Mouse (Mus musculus): ENCODE results near the gene Ttc25. TPM values are rescaled to one million over a fixed set of nuclear protein-coding genes. Genes with fewer than 3 reads are reported as not detected.
A peak's percentile ranks its signal among the peaks of the same experiment; 100 is the strongest.
"Not testable (repeated sequence)": the region's sequence is repeated elsewhere in the genome, so short reads cannot be mapped to it uniquely, and the experiment has no call there.

Ttc25 gene
- polyA plus RNA-seq, 1 experiment from 2014 or later, result 0.62 TPM

DNA sequence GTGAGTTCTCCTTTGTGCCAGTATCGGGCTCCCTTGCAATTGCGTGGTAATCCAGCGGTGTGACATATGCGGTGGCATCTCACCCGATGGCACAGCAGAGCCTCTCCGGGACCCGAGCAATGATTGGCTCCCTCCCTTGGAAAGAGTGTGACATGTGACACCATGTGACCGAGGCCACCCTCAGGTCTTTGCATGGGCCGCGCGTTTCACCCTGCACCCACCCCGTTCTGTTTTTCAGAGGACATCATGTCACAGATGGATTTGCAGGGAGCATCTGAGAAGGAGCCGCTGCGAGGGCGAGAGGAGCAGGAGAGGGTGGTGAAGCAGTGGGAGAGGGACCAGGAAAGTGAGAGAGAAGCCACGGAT is 25.8 kb downstream of the Ttc25 start:
- peaks cover 23% of the 10 kb centered on the region for H3K4me1 ChIP-seq
- H3K4me3 ChIP-seq, result peak overlapping the region; percentile 36
- 6% methylated on average over 16 of the region's 16 CpGs for WGBS
- no peak overlapping the region for H3K27ac ChIP-seq (replicated peaks)
- peak overlapping the region; percentile 67 for H3K9ac ChIP-seq
- no peaks in the 10 kb centered on the region for H3K36me3 ChIP-seq
- H3K9me3 ChIP-seq, result no peaks in the 10 kb centered on the region
- H3K27me3 ChIP-seq (replicated peaks), result peaks cover 27% of the 10 kb centered on the region; the same call in 1 of the 2 replicates
- H3K4me2 ChIP-seq, result peak overlapping the region; percentile 66
- ATAC-seq (ENCODE audit: extremely low read depth, insufficient number of reproducible peaks, low FRiP score, low TSS enrichment), result no peak

DNA sequence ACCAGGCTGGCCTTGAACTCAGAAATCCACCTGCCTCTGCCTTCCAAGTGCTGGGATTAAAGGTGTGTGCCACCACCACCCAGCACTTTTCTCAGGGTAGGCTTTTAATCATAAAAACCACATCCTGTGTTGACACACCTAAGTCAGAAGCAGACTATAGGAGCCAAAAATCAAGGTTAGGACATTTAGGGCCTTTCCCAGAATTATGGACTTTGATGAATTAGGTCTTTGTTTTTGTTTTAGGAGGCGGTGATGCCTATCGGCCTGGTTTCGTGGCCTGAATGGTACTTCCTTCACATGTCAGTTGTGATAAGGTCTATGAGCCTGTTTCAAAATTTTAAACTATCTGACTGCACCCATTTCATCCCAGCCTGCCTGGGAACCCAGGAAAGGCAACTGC is 28.8 kb downstream of the Ttc25 start:
- H3K4me3 ChIP-seq, result peak overlapping the region; percentile 71
- peak overlapping the region; percentile 76 for H3K4me2 ChIP-seq
- H3K36me3 ChIP-seq, result peaks cover 13% of the 10 kb centered on the region
- no peak overlapping the region for H3K27ac ChIP-seq (replicated peaks)
- 75% methylated on average over 3 of the region's 3 CpGs for WGBS
- no peak overlapping the region for H3K9ac ChIP-seq
- no peak for ATAC-seq (ENCODE audit: extremely low read depth, insufficient number of reproducible peaks, low FRiP score, low TSS enrichment)
- H3K9me3 ChIP-seq, result no peaks in the 10 kb centered on the region
- H3K27me3 ChIP-seq (replicated peaks), result peaks cover 22% of the 10 kb centered on the region; the same call in 1 of the 2 replicates
- peaks cover 26% of the 10 kb centered on the region for H3K4me1 ChIP-seq

DNA sequence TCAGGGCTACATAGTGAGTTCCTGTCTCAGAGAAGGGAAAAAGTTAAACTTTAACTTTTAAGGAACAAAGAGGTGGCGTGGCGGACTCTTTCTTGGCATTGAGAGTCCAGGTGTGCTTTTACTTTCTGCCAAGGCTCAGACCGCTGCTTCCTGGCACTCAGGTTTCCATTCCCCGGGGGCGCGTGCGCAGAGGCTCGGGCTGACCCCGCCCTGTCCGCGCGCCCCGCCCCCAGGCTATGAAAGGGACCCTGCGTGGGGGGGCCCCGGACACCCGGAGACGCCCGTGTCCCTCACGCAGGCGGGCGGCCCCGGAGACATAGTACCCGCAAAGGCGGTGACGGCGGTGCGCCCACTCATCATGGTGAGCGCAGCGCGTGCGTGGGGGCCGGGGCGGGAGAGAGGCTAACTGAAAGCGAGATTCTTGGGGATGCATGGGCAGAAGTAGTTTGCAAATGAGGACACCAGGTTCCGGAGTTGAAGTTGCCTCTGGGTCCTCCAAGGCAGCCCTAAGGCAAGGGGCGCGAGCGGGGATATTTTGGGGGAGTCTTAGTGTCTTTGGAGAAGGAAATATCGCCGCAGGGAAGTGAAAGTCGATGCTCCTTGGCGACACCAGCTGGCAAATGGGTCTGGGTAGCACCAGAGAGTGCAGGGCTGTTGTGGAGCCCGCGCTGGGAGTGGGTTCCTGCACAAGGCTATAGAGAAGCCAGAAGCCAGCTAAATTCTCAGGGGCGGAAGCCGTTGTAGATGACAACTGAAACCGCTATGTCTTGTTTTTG is 29.5 kb downstream of the Ttc25 start, which contains the start of gene Cnp:
Cnp (plus strand) TSS at position 197 of the 776 bp plus-strand sequence.
- Histone ChIP-seq H3K4me2 (peak within 1 kb of the TSS; percentile 76), H3K27me3 (replicated peaks) (peaks cover 22% of the 10 kb centered on the region; the same call in 1 of the 2 replicates), H3K36me3 (peaks cover 20% of the 10 kb centered on the region), H3K9ac (peak within 1 kb of the TSS; percentile 85), H3K4me1 (peaks cover 26% of the 10 kb centered on the region), H3K4me3 (peak within 1 kb of the TSS; percentile 71), H3K9me3 (no peaks in the 10 kb centered on the region), H3K27ac (replicated peaks) (peak within 1 kb of the TSS; percentile 59)
- peak; percentile 38; the same call in 1 of the 2 replicates for ATAC-seq (ENCODE audit: extremely low read depth, insufficient number of reproducible peaks, low FRiP score, low TSS enrichment)
- 2% methylated on average over 47 of the region's 47 CpGs for WGBS

DNA sequence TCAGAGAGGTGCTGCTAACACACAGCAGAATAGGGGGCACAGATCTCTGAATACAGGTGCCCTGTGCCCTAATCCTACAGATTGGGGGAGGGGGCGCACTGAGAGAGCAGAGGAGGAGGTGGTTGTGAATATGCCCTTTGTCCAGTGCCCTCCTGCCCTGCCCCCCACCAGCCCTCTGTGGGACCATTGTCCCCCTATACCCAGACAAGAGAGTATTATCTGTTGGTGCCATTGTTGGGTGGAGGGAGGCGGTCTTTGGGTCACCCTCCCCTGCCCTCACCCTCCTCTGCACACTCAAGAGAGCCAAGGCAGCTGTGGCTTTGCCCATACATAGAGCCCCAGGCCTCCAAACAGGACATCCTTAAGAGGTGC is 30.1 kb downstream of the Ttc25 start:
- Histone ChIP-seq H3K4me2 (peak overlapping the region; percentile 76), H3K36me3 (peaks cover 26% of the 10 kb centered on the region), H3K27ac (replicated peaks) (peak overlapping the region; percentile 59; the same call in 1 of the 2 replicates), H3K4me1 (peaks cover 26% of the 10 kb centered on the region), H3K27me3 (replicated peaks) (peaks cover 22% of the 10 kb centered on the region; the same call in 1 of the 2 replicates), H3K9ac (peak overlapping the region; percentile 85), H3K9me3 (no peaks in the 10 kb centered on the region), H3K4me3 (peak overlapping the region; percentile 71)
- 45% methylated on average over 2 of the region's 2 CpGs for WGBS
- no peak for ATAC-seq (ENCODE audit: extremely low read depth, insufficient number of reproducible peaks, low FRiP score, low TSS enrichment)

DNA sequence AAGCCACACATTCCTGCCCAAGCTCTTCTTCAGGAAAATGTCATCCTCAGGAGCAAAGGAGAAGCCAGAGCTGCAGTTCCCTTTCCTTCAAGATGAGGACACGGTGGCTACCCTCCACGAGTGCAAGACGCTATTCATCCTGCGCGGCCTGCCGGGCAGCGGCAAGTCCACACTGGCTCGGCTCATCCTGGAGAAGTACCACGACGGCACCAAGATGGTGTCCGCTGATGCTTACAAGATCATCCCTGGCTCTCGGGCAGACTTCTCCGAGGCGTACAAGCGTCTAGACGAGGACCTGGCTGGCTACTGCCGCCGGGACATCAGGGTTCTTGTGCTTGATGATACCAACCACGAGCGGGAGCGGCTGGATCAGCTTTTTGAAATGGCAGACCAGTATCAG is 30.8 kb downstream of the Ttc25 start:
- Histone ChIP-seq H3K9ac (no peak overlapping the region), H3K4me3 (no peak overlapping the region), H3K4me2 (peak overlapping the region; percentile 76; the same call in 1 of the 2 replicates), H3K27ac (replicated peaks) (no peak overlapping the region), H3K4me1 (peaks cover 19% of the 10 kb centered on the region), H3K27me3 (replicated peaks) (peaks cover 16% of the 10 kb centered on the region; the same call in 1 of the 2 replicates), H3K36me3 (peaks cover 34% of the 10 kb centered on the region), H3K9me3 (no peaks in the 10 kb centered on the region)
- WGBS, result 63% methylated on average over 21 of the region's 21 CpGs
- ATAC-seq (ENCODE audit: extremely low read depth, insufficient number of reproducible peaks, low FRiP score, low TSS enrichment), result no peak

DNA sequence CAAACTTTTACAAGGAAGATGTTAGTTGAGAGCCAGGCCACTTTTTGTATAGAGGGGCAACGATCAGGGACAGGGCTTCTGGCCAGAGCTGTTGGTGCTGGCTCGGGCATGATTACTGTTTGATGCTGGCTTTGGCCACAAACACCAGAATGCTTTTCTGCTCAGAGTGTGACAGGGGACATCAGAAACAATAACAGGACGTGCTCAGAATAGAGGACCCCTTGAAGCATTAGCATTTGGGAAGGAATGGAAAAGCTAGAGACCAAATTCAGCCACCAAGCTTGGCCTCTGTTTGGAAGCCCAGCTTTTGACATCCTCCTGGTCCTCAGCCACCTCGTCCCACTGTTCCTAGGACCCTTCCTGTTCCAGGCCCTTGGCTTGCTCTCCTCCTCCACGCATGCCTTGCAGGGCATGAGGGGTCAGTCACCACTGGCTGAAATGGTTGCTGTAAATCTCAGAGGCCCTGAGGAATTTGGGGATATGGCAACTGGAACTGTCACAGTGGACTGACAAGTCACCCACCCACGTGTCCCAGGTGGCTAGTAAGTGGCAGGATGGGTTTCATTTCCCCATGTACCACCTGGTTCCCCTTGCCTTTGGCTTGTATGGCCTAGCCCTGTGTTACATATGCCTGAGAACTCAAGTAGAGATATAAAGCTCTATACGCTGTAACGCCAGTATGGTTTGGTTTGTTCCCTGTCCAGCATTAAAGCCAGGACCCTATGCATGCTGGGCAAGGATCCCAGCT is 32.6 kb downstream of the Ttc25 start:
- 77% methylated on average over 8 of the region's 8 CpGs for WGBS
- Histone ChIP-seq H3K4me3 (no peak overlapping the region), H3K27ac (replicated peaks) (no peak overlapping the region), H3K36me3 (peaks cover 52% of the 10 kb centered on the region), H3K9ac (peak overlapping the region; percentile 12; the same call in 1 of the 2 replicates), H3K9me3 (no peaks in the 10 kb centered on the region), H3K4me1 (peaks cover 25% of the 10 kb centered on the region), H3K27me3 (replicated peaks) (no peaks in the 10 kb centered on the region), H3K4me2 (no peak overlapping the region)
- ATAC-seq (ENCODE audit: extremely low read depth, insufficient number of reproducible peaks, low FRiP score, low TSS enrichment), result no peak

DNA sequence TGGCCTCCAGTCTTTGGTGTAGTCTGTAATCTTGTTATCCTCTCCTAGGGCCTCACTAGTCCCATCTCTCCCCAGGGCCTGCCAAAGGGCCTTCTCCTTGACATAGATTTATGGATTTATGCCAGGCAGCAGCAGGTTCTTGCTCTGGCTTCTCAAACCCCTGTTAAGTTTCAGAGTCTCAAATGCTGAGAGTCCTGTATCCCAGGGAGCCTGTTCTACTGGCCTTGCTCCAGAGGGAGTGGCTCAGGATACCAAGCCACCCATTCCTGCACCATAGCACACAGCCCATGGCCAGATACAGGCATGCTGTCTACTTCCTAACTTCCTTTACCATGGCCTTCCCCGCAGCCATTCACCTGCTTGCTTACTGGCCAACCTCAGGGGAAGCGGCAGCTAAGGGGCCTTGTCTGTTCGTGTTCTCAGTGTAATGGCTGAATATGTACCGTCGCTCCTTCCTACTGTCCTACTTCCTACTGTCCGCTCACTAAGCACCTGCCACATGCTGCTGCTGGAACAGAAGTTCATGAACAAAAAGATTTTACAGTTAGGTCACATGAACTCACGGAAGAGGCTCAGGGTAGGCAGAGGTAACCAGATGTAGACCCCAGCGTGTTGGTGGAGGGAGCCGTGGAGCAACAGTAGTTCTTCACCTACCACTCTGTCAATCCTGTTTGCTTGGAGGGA is 33.9 kb downstream of the Ttc25 start:
- no peak for ATAC-seq (ENCODE audit: extremely low read depth, insufficient number of reproducible peaks, low FRiP score, low TSS enrichment)
- peaks cover 25% of the 10 kb centered on the region for H3K4me1 ChIP-seq
- no peaks in the 10 kb centered on the region for H3K9me3 ChIP-seq
- whole genome bisulfite sequencing, result 90% methylated on average over 9 of the region's 9 CpGs
- no peak overlapping the region for H3K4me2 ChIP-seq
- no peak overlapping the region for H3K27ac ChIP-seq (replicated peaks)
- no peak overlapping the region for H3K9ac ChIP-seq
- no peaks in the 10 kb centered on the region for H3K27me3 ChIP-seq (replicated peaks)
- H3K36me3 ChIP-seq, result peaks cover 64% of the 10 kb centered on the region
- no peak overlapping the region for H3K4me3 ChIP-seq

DNA sequence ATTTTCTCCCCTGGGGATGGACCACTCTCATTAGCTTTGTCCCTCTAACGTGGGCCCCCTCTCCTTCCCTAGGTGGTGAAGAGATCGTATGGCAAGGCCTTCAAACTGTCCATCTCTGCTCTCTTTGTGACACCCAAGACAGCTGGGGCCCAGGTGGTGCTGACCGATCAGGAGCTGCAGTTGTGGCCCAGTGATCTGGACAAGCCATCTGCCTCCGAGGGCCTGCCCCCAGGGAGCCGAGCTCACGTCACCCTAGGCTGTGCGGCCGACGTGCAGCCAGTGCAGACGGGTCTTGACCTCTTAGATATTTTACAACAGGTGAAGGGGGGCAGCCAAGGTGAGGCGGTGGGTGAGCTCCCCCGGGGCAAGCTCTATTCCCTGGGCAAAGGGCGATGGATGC is 34.9 kb downstream of the Ttc25 start:
- H3K9me3 ChIP-seq, result no peaks in the 10 kb centered on the region
- no peaks in the 10 kb centered on the region for H3K27me3 ChIP-seq (replicated peaks)
- ATAC-seq (ENCODE audit: extremely low read depth, insufficient number of reproducible peaks, low FRiP score, low TSS enrichment), result no peak
- H3K36me3 ChIP-seq, result peaks cover 74% of the 10 kb centered on the region
- H3K4me1 ChIP-seq, result peaks cover 24% of the 10 kb centered on the region
- 91% methylated on average over 13 of the region's 13 CpGs for WGBS
- H3K4me2 ChIP-seq, result no peak overlapping the region
- no peak overlapping the region for H3K27ac ChIP-seq (replicated peaks)
- H3K4me3 ChIP-seq, result no peak overlapping the region
- H3K9ac ChIP-seq, result no peak overlapping the region

DNA sequence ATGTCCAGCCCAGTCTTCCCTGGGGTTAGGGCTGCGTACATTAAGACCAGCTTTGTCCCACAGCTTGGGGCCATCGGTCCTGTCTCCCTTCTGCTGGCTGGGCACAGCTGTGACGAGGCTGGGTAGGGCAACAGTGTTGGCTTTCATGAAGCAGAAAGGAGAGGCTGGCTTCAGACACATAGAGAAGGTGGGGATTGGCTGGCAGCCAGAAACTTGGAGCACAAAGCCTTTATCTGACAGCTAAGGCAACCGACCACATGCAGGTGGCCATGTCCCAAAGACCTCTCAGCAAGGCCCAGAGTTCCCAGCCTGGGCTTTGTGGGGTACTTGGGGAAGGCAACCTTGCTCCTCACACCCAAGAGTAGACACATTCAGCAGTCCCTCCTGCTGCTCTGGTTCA is 36.3 kb downstream of the Ttc25 start:
- ATAC-seq (ENCODE audit: extremely low read depth, insufficient number of reproducible peaks, low FRiP score, low TSS enrichment), result no peak
- no peak overlapping the region for H3K4me3 ChIP-seq
- H3K36me3 ChIP-seq, result peaks cover 89% of the 10 kb centered on the region
- H3K4me2 ChIP-seq, result no peak overlapping the region
- H3K9me3 ChIP-seq, result no peaks in the 10 kb centered on the region
- H3K9ac ChIP-seq, result peak overlapping the region; percentile 34; the same call in 1 of the 2 replicates
- H3K4me1 ChIP-seq, result peaks cover 12% of the 10 kb centered on the region
- 51% methylated on average over 4 of the region's 4 CpGs for WGBS
- peak overlapping the region; percentile 55 for H3K27ac ChIP-seq (replicated peaks)
- no peaks in the 10 kb centered on the region for H3K27me3 ChIP-seq (replicated peaks)

DNA sequence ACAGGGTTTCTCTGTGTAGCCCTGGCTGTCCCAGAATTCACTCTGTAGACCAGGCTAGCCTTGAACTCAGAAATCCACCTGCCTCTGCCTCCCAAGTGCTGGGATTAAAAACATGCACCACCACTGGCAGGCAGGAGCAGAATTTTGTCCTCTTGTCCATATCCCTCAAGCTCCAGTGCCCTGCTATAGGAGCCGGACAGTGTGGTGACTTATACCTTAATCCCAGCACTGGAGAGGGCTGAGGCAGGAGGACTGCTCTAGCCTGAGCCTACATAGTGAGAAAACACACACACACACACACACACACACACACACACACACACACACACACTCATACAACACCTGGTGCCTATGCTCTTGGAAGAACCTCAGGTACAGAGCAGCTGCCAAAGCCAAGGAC is 37.0 kb downstream of the Ttc25 start:
- not testable (repeated sequence) for H3K4me2 ChIP-seq; H3K4me3 ChIP-seq; H3K9me3 ChIP-seq; H3K9ac ChIP-seq; ATAC-seq (ENCODE audit: extremely low read depth, insufficient number of reproducible peaks, low FRiP score, low TSS enrichment); H3K27me3 ChIP-seq (replicated peaks)
- Histone ChIP-seq H3K4me1 (peaks cover 12% of the 10 kb centered on the region), H3K27ac (replicated peaks) (peak overlapping the region; percentile 55), H3K36me3 (peaks cover 96% of the 10 kb centered on the region)
- 83% methylated on average over 1 of the region's 1 CpGs for WGBS

DNA sequence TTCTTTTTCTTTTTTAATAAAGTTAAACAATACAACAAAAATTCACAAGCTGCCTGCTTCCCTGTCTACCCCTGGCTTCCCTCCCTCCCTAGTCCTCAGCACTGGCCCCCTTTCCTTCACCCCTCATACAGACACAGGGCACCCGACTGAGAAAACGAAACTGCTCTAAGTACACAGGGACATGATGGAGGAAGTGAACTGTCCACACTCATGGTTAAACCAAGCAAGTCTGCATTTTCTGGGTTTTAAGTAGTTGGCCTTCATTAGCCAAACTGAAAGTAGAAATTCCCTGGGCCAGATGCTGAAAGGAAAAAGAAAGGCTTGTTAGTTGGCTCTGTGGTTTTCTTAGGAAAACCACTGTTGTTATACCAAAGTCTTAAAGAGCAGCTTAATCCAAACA is 37.4 kb downstream of the Ttc25 start:
- Histone ChIP-seq H3K36me3 (peaks cover 100% of the 10 kb centered on the region), H3K4me3 (no peak overlapping the region), H3K27ac (replicated peaks) (no peak overlapping the region), H3K4me1 (peaks cover 12% of the 10 kb centered on the region), H3K4me2 (no peak overlapping the region), H3K27me3 (replicated peaks) (no peaks in the 10 kb centered on the region), H3K9ac (no peak overlapping the region), H3K9me3 (no peaks in the 10 kb centered on the region)
- ATAC-seq (ENCODE audit: extremely low read depth, insufficient number of reproducible peaks, low FRiP score, low TSS enrichment), result no peak
- 95% methylated on average over 2 of the region's 2 CpGs for WGBS

All from heart, embryonic 13.5 days (tissue).